Mouse (Mus musculus) ES-E14 (cell line): Measurements from ENCODE around the gene Spic. TPM values are rescaled to one million over a fixed set of nuclear protein-coding genes. Genes with fewer than 3 reads are reported as not detected.
A peak's percentile ranks its signal among the peaks of the same experiment; 100 is the strongest.

ENCODE experiments used
- DNase-seq: peaks from one replicate; pipeline ENCODE4 v3.0.0-alpha.2; 2013; ENCODE audit warnings: low read depth, low spot score
- H3K27ac ChIP-seq: 2 replicates; pipeline ENCODE4 v1.5.1; 2012; ENCODE audit warnings: low read depth, mild to moderate bottlenecking, low read length, moderate library complexity, mixed read lengths; ENCODE audit not compliant: poor library complexity, insufficient read depth, severe bottlenecking
- H3K36me3 ChIP-seq: 2 replicates; pipeline ENCODE4 v1.6.1; 2012; ENCODE audit warnings: mild to moderate bottlenecking, low read length, moderate library complexity, mixed read lengths; ENCODE audit not compliant: control insufficient read depth, poor library complexity, insufficient read depth, severe bottlenecking
- H3K4me1 ChIP-seq, 2 experiments: fragments of 150-350 bp in 1 of 2; sonication (generic) in 1 of 2; 2 replicates each; pipeline ENCODE4 v1.6.1; 2012; ENCODE audit warnings: low read length in 2 of 2, mild to moderate bottlenecking in 1 of 2, mixed read lengths in 1 of 2; ENCODE audit not compliant: control insufficient read depth in 2 of 2, insufficient read depth in 2 of 2, poor library complexity in 1 of 2
- H3K4me3 ChIP-seq, 2 experiments: fragments of 150-350 bp in 1 of 2; sonication (generic) in 1 of 2; 2 replicates each; pipeline ENCODE4 v1.5.1; 2012; ENCODE audit warnings: low read length in 2 of 2, low read depth in 1 of 2, mild to moderate bottlenecking in 1 of 2, mixed read lengths in 1 of 2; ENCODE audit not compliant: insufficient read depth in 1 of 2, poor library complexity in 1 of 2, severe bottlenecking in 1 of 2
- H3K9ac ChIP-seq: 2 replicates; pipeline ENCODE4 v1.6.1; 2012; ENCODE audit warnings: low read depth, mild to moderate bottlenecking, low read length, mixed read lengths; ENCODE audit not compliant: poor library complexity, insufficient read depth, severe bottlenecking
- H3K9me3 ChIP-seq: fragments of 150-350 bp; sonication (generic); 2 replicates; pipeline ENCODE4 v1.6.1; 2012; ENCODE audit warnings: low read depth, mild to moderate bottlenecking, low read length; ENCODE audit not compliant: control insufficient read depth, insufficient read depth
- CHD2 ChIP-seq: IDR thresholded peaks from 2 replicates; pipeline ENCODE4 v1.6.1; 2014; ENCODE audit warnings: mild to moderate bottlenecking, low read depth, low read length, inconsistent platforms
- HCFC1 ChIP-seq: IDR thresholded peaks from 2 replicates; pipeline ENCODE4 v1.6.1; 2012; ENCODE audit warnings: low read length, inconsistent platforms, borderline replicate concordance; ENCODE audit not compliant: insufficient read depth
- MAFK ChIP-seq: IDR thresholded peaks from 2 replicates; pipeline ENCODE4 v1.6.1; 2014; ENCODE audit warnings: mild to moderate bottlenecking, low read depth, low read length, inconsistent platforms; ENCODE audit not compliant: insufficient read depth
- ZC3H11A ChIP-seq: IDR thresholded peaks from 2 replicates; pipeline ENCODE4 v1.6.1; 2012; ENCODE audit warnings: low read depth, mild to moderate bottlenecking, inconsistent platforms, low read length, borderline replicate concordance
- ZNF384 ChIP-seq: IDR thresholded peaks from 2 replicates; pipeline ENCODE4 v1.6.1; 2012; ENCODE audit warnings: low read depth, low read length, inconsistent platforms
- in situ Hi-C, 2 experiments: fragments of 600-800 bp; cut with MboI; formaldehyde crosslinking; loops; one replicate each; pipeline ENCODE4 v1.15.1; 2025; ENCODE audit warnings: low sequenced_read_pairs in 2 of 2, inconsistent platforms in 1 of 2; ENCODE audit not compliant: unreplicated experiment in 2 of 2
- total RNA-seq: library from RNA; depleted of rRNA; stranded (reverse); fragments of 300-350 nt; gene quantifications from 2 replicates; pipeline ENCODE4 v1.2.3, GENCODE M21; 2012

Gene Spic
- total RNA-seq, 1 experiment, result 4.1 TPM

DNA sequence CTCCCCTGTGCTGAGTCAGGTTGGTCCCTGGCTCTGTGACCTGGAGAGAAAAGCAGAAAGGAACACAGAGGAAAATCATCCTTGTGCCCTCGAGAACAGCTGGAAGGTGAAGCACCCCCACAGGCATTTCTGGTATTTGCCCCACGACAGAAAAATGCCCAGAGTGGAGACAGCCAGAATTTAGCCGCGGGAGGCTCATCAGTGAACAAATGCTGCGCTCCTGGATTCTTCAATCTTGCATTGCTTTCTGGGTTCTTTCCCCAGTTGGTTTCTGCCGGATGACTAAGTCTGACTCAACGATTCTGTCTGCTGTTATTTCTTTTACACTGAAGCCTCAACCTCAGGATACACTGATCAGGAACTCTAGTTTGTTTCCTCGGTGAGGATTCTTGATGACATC is 43.4 kb upstream of the Spic start:
- Histone ChIP-seq H3K9me3 (no peaks in the 10 kb centered on the region), H3K9ac (no peak overlapping the region), H3K4me3 (no peak overlapping the region), H3K4me1 (peaks cover 0 to 4% of the 10 kb centered on the region in 2 experiments; a peak in 1 of 4 replicates), H3K36me3 (no peaks in the 10 kb centered on the region), H3K27ac (no peak overlapping the region)
- DNase-seq, result no peak
- in situ Hi-C loops, result loop anchor here in 1 of 2 experiments (10.0 kb wide), 1 partner anchor 173 kb away; no protein-coding TSS in a partner anchor
- TF ChIP-seq ZNF384 (no peak), CHD2 (no peak), ZC3H11A (no peak), HCFC1 (no peak), MAFK (no peak)

DNA sequence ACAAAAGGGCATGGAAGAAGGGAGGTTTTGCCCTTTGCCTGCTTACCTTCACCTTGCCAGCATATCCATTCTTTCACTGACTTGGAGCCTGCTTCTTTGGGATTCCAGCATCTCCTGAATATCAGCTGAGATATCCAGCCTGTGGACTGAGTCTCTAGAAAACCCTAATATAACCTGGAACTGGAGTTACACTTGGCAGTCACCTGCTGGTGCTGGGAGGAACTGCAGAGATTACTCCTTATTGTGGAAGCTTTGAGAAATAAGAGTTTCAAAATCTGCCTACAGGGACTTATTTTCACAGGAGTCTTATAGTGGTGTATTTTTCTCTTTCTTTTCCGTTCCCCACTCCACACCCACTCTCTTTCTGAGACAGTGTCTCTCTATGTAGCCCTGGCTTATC is 42.3 kb upstream of the Spic start:
- no peak overlapping the region for H3K9ac ChIP-seq
- H3K4me3 ChIP-seq, result no peak overlapping the region
- H3K36me3 ChIP-seq, result no peaks in the 10 kb centered on the region
- no peak overlapping the region for H3K27ac ChIP-seq
- in situ Hi-C loops, result loop anchor here in 1 of 2 experiments (10.0 kb wide), 1 partner anchor 172 kb away; no protein-coding TSS in a partner anchor
- TF ChIP-seq ZC3H11A (peak; percentile 35; the same call in 1 of the 2 replicates), ZNF384 (no peak)
- no peak for DNase-seq
- no peaks in the 10 kb centered on the region for H3K9me3 ChIP-seq
- peaks cover 0 to 4% of the 10 kb centered on the region in 2 experiments; a peak in 1 of 4 replicates for H3K4me1 ChIP-seq

- no peaks in the 10 kb centered on the region for H3K9me3 ChIP-seq
- TF ChIP-seq HCFC1, result no peak
- TF ChIP-seq ZC3H11A, result peak; percentile 76
- no peak overlapping the region for H3K9ac ChIP-seq
- H3K4me3 ChIP-seq, result no peak overlapping the region
- H3K27ac ChIP-seq, result no peak overlapping the region
- H3K36me3 ChIP-seq, result no peaks in the 10 kb centered on the region
- in situ Hi-C loops, result loop anchor here in 1 of 2 experiments (10.0 kb wide), 1 partner anchor 171 kb away; no protein-coding TSS in a partner anchor
- DNase-seq, result no peak
- peaks cover 0 to 3% of the 10 kb centered on the region in 2 experiments; a peak in 1 of 4 replicates for H3K4me1 ChIP-seq
Measured at GRCm38 (mm10) chr10:88725343-88725742, 40.5 kb upstream of the Spic start.

DNA sequence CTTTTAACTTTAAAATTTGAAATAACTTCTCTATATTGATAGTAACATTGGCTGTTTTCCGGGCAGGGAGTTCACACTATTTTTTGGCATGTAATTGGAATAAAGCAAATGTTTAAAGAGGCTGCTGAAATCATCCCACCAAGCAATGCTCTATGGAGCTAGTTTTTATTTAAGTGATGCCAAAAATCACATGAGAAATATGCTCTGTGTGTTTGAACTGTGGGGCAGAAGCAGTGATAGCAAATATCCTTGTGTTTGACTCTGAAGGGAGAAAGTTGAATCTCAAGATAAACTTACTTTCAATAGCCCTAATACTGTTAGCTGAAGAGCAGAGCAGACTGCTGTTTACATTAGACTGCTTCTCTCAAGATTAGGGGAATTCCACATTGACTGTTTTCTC is 34.8 kb upstream of the Spic start:
- DNase-seq, result no peak
- Histone ChIP-seq H3K4me3 (no peak overlapping the region), H3K36me3 (no peaks in the 10 kb centered on the region), H3K4me1 (peaks cover 7 to 9% of the 10 kb centered on the region in 2 experiments; a peak in 2 of 4 replicates), H3K9me3 (no peaks in the 10 kb centered on the region), H3K9ac (no peak overlapping the region), H3K27ac (no peak overlapping the region)
- TF ChIP-seq MAFK, result no peak
- TF ChIP-seq HCFC1, result no peak
- no peak for TF ChIP-seq ZNF384
- no peak for TF ChIP-seq CHD2
- no peak for TF ChIP-seq ZC3H11A
- in situ Hi-C loops, result loop anchor here in 1 of 2 experiments (10.0 kb wide), 1 partner anchor 165 kb away; no protein-coding TSS in a partner anchor

DNA sequence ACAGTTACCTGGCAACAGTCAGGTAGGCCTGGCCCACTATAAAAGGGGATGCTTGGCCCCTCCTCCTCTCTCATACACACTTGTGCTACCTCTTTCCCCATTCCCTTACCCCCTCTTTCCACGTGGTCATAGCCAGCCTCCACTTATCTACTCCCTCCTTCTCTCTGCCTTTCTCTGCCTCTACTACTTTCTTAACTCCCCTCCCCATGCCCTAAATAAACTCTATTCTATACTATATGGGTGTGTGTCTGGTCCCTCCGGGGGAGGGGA is 32.9 kb upstream of the Spic start:
- in situ Hi-C loops, result no loop called here
- Histone ChIP-seq H3K4me3 (no peak overlapping the region), H3K36me3 (no peaks in the 10 kb centered on the region), H3K4me1 (peaks cover 7% of the 10 kb centered on the region in 2 experiments; a peak in 2 of 4 replicates), H3K27ac (no peak overlapping the region), H3K9ac (no peak overlapping the region), H3K9me3 (no peaks in the 10 kb centered on the region)
- TF ChIP-seq HCFC1 (no peak), MAFK (no peak), ZNF384 (no peak), ZC3H11A (no peak), CHD2 (no peak)
- no peak for DNase-seq
